11 mouse cellular contexts compared by ENCODE assay signal in the genomic region with DNA sequence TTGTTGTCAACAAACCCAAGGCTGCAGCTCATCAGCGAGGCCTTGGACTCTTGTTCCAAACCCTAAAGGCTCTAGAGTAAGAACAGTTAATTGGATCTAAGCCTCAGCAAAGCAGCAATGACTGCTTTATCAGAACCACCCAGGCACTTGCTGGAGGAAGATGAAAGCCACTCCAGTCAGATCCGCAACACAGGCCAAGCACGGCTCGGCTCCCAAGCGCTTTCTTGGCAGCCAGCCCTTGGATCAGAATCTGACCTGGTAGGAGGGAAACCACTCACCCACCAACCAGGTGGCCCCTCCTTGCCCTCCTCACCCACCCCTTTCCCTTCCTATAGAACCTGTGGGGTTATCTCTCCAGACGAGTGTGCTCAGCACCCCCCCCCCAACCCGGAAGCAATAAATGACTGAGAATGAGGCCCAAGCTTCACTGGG. TPM values are rescaled to one million over a fixed set of nuclear protein-coding genes. Genes with fewer than 3 reads are reported as not detected.
DNase-seq lines count a peak whose midpoint lies in the region; ATAC-seq lines count a peak whose summit lies in the region.
"Had no signal": no experiment of that assay in that cellular context is flagged by ENCODE, and none has a peak within 500 bp of the region (broad histone marks: within the 10 kb centered on the region; RNA-seq: fewer than 3 reads in every experiment).

No protein-coding gene starts in this region.

- H3K27me3 ChIP-seq in heart, embryonic 14.5 days (ENCODE audit: control insufficient read depth, insufficient read depth, low read length) = 0 out of 2 replicates have a peak, but pooled peaks cover 3% of the 10 kb centered on the region
- H3K27me3 ChIP-seq in limb, embryonic 15.5 days = no peaks in the 10 kb centered on the region
- no peaks in the 10 kb centered on the region for H3K27me3 ChIP-seq in hindbrain, embryonic 14.5 days (ENCODE audit: control insufficient read depth, insufficient read depth, low read length)
- H3K27me3 ChIP-seq in neural tube, embryonic 15.5 days (replicated peaks) = no peaks in the 10 kb centered on the region
- H3K27me3 ChIP-seq: embryonic facial prominence, embryonic 12.5 days; neural tube, embryonic 12.5 days had no signal

- H3K36me3 ChIP-seq in heart, embryonic 14.5 days (ENCODE audit: control insufficient read depth, insufficient read depth, low read length) = no peaks in the 10 kb centered on the region
- H3K36me3 ChIP-seq in limb, embryonic 15.5 days = no peaks in the 10 kb centered on the region
- H3K36me3 ChIP-seq in hindbrain, embryonic 14.5 days (replicated peaks; ENCODE audit: control insufficient read depth, insufficient read depth) = no peaks in the 10 kb centered on the region
- no peaks in the 10 kb centered on the region for H3K36me3 ChIP-seq in neural tube, embryonic 15.5 days
- H3K36me3 ChIP-seq: embryonic facial prominence, embryonic 12.5 days; neural tube, embryonic 12.5 days had no signal

- peak; percentile 58 for ATAC-seq in heart, embryonic 14.5 days (ENCODE audit: insufficient number of reproducible peaks, insufficient read depth, low FRiP score, low read depth)
- peak; percentile 47; the same call in 1 of the 2 replicates for ATAC-seq in limb, embryonic 15.5 days (ENCODE audit: insufficient number of reproducible peaks, low FRiP score, low TSS enrichment, low read depth)
- no peak for ATAC-seq in hindbrain, embryonic 14.5 days (ENCODE audit: low FRiP score)
- ATAC-seq in neural tube, embryonic 15.5 days (ENCODE audit: low FRiP score) = no peak

- peak; percentile 79 for DNase-seq in ovary, adult 18-20 months (ENCODE audit: low spot score)
- no peak for DNase-seq in ovary, postnatal 10 days (ENCODE audit: low spot score)
- DNase-seq in thymus, postnatal 10 days (ENCODE audit: low spot score in 2 of 2) = no peak
- no peak for DNase-seq in hindbrain, embryonic 14.5 days (ENCODE audit: low spot score)
- DNase-seq in left cerebral cortex, postnatal 25 days (ENCODE audit: low spot score in 2 of 2) = no peak

- peak overlapping the region in 1 of 2 experiments; percentile 15; a peak in 1 of 4 replicates for H3K27ac ChIP-seq in heart, embryonic 14.5 days (replicated peaks in 1 of 2; ENCODE audit: control insufficient read depth in 1 of 2, insufficient read depth in 1 of 2, low read depth in 2 of 2, low read length in 2 of 2)
- peak overlapping the region; percentile 63 for H3K27ac ChIP-seq in limb, embryonic 15.5 days
- H3K27ac ChIP-seq in hindbrain, embryonic 14.5 days = no peak overlapping the region
- H3K27ac ChIP-seq in neural tube, embryonic 15.5 days (replicated peaks) = no peak overlapping the region
- H3K27ac ChIP-seq: embryonic facial prominence, embryonic 12.5 days; neural tube, embryonic 12.5 days had no signal

- intact Hi-C loops in left cerebral cortex, postnatal 25 days (cut with DNase I) = no loop called here

- no peak overlapping the region for H3K4me2 ChIP-seq in heart, embryonic 14.5 days (ENCODE audit: low read length)
- H3K4me2 ChIP-seq in limb, embryonic 15.5 days = no peak overlapping the region
- no peak overlapping the region for H3K4me2 ChIP-seq in hindbrain, embryonic 14.5 days (replicated peaks)
- H3K4me2 ChIP-seq in neural tube, embryonic 15.5 days = no peak overlapping the region
- H3K4me2 ChIP-seq: embryonic facial prominence, embryonic 12.5 days; neural tube, embryonic 12.5 days had no signal

- no peaks in the 10 kb centered on the region for H3K9me3 ChIP-seq in heart, embryonic 14.5 days (ENCODE audit: control insufficient read depth, low read length)
- no peaks in the 10 kb centered on the region for H3K9me3 ChIP-seq in limb, embryonic 15.5 days
- no peaks in the 10 kb centered on the region for H3K9me3 ChIP-seq in hindbrain, embryonic 14.5 days (ENCODE audit: control insufficient read depth, low read length)
- H3K9me3 ChIP-seq in neural tube, embryonic 15.5 days (replicated peaks) = no peaks in the 10 kb centered on the region
- H3K9me3 ChIP-seq: embryonic facial prominence, embryonic 12.5 days; neural tube, embryonic 12.5 days had no signal

- H3K4me1 ChIP-seq in heart, embryonic 14.5 days (ENCODE audit: control insufficient read depth in 2 of 2, insufficient read depth in 2 of 2, low read length in 2 of 2) = peaks cover 29 to 48% of the 10 kb centered on the region in 2 experiments
- H3K4me1 ChIP-seq in limb, embryonic 15.5 days = peaks cover 22% of the 10 kb centered on the region
- H3K4me1 ChIP-seq in hindbrain, embryonic 14.5 days (replicated peaks; ENCODE audit: control insufficient read depth, insufficient read depth, low read length) = no peaks in the 10 kb centered on the region
- H3K4me1 ChIP-seq in neural tube, embryonic 15.5 days = 0 out of 2 replicates have a peak, but pooled peaks cover 3% of the 10 kb centered on the region
- H3K4me1 ChIP-seq: embryonic facial prominence, embryonic 12.5 days; neural tube, embryonic 12.5 days had no signal

- WGBS in heart, embryonic 14.5 days = 27% methylated on average over 7 of the region's 7 CpGs
- 48% methylated on average over 7 of the region's 7 CpGs for WGBS in limb, embryonic 15.5 days
- 72% methylated on average over 7 of the region's 7 CpGs for WGBS in hindbrain, embryonic 14.5 days
- WGBS in neural tube, embryonic 15.5 days = 72% methylated on average over 7 of the region's 7 CpGs

- H3K9ac ChIP-seq in heart, embryonic 14.5 days (ENCODE audit: low read length) = no peak overlapping the region
- H3K9ac ChIP-seq in limb, embryonic 15.5 days = no peak overlapping the region
- H3K9ac ChIP-seq in hindbrain, embryonic 14.5 days = no peak overlapping the region
- no peak overlapping the region for H3K9ac ChIP-seq in neural tube, embryonic 15.5 days (replicated peaks)
- H3K9ac ChIP-seq: embryonic facial prominence, embryonic 12.5 days; neural tube, embryonic 12.5 days had no signal

- no peak overlapping the region for H3K4me3 ChIP-seq in heart, embryonic 14.5 days (ENCODE audit: control insufficient read depth in 1 of 2, insufficient read depth in 1 of 2, low read depth in 1 of 2, low read length in 2 of 2)
- no peak overlapping the region for H3K4me3 ChIP-seq in limb, embryonic 15.5 days
- H3K4me3 ChIP-seq in hindbrain, embryonic 14.5 days (replicated peaks; ENCODE audit: low read length) = no peak overlapping the region
- no peak overlapping the region for H3K4me3 ChIP-seq in neural tube, embryonic 15.5 days (replicated peaks)
- H3K4me3 ChIP-seq: embryonic facial prominence, embryonic 12.5 days; neural tube, embryonic 12.5 days had no signal

RNA-seq across cellular contexts. Expression of a gene that starts 21.7 kb away (rescaled TPM):
- 123 and 151 TPM in 2 replicates for polyA plus RNA-seq in heart, embryonic 14.5 days (2014; fragmentation: Nextera tagmentation; extraction: Ambion mirVana)
- 69.4 and 96.7 TPM in 2 replicates for polyA plus RNA-seq in limb, embryonic 15.5 days (2015; fragmentation: Nextera tagmentation; extraction: Ambion mirVana)
- 34.7 and 36.2 TPM in 2 replicates for polyA plus RNA-seq in hindbrain, embryonic 14.5 days (2014; fragmentation: Nextera tagmentation; extraction: Ambion mirVana)
- 59.1 and 88.5 TPM in 2 replicates for polyA plus RNA-seq in neural tube, embryonic 15.5 days (2015; fragmentation: Nextera tagmentation; extraction: Ambion mirVana)
- 10 to 100 TPM; 97.5 to 98.9 TPM for total RNA-seq in left cerebral cortex, postnatal 25 days (2021)

RNA-seq across cellular contexts. Expression of a gene that starts 46.2 kb away (rescaled TPM):
- polyA plus RNA-seq in heart, embryonic 14.5 days (2014; fragmentation: Nextera tagmentation; extraction: Ambion mirVana) = not detected in 2 replicates
- not detected in 2 replicates for polyA plus RNA-seq in limb, embryonic 15.5 days (2015; fragmentation: Nextera tagmentation; extraction: Ambion mirVana)
- polyA plus RNA-seq in hindbrain, embryonic 14.5 days (2014; fragmentation: Nextera tagmentation; extraction: Ambion mirVana) = not detected in 2 replicates
- not detected in 2 replicates for polyA plus RNA-seq in neural tube, embryonic 15.5 days (2015; fragmentation: Nextera tagmentation; extraction: Ambion mirVana)
- not detected for total RNA-seq in left cerebral cortex, postnatal 25 days (2021)
- total RNA-seq: left cerebral cortex, postnatal 14 days had no signal
- polyA plus RNA-seq: embryonic facial prominence, embryonic 12.5 days; neural tube, embryonic 12.5 days had no signal

Comparison
In these comparisons a context has a peak if more than half of its experiments do, and no peak if none do; other contexts are left out.
1. ATAC-seq: peak in heart, embryonic 14.5 days (single experiment) and limb, embryonic 15.5 days (single experiment); none in hindbrain, embryonic 14.5 days (single experiment) and neural tube, embryonic 15.5 days (single experiment).